Mouse (Mus musculus): ENCODE data around the gene Olfr118.
"Not testable (repeated sequence)": the region's sequence is repeated elsewhere in the genome, so short reads cannot be mapped to it uniquely, and the experiment has no call there.

Olfr118 gene

DNA sequence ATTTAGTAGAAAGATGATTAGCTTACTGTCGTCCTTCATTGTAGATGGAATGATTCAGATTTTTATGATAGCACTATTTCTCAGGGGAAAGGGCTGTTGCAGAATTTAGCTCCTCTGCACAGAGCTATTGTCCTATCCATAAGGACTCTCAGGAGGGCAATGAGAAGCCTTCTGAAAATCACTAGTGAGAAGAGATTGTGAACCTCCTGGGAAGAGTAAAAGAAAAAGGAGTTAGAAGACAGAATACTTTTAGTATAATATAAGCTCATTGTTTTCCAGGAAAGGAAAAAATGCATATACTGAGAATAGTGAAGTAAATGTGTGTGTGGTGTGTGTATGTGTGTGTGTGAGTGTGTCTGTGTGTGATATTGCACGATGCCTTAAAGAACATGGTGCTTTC lies at the start of gene Olfr118:
Olfr118 (plus strand) TSS at position 301 of the 400 bp plus-strand sequence.
- DNase-seq: no peak

DNA sequence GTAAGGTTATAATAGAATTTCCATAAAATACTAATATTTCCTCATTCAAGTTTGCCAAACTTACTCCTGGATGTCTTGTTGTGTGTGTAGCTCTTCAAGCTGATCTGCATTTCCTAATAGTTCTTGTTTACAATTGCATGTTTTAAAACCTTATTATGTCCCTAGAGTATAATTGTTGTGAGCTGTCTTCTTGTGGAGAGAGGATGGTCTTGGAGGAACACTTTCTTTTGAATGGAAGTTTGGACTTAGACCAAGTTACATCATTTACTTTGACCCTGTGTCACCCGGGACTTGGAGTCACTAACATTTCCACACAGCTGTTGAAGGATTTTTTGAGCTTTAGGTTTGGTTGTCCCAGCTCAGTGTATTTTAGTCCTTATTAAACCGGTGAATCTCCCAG lies 39.8 kb upstream of the Olfr118 start, which contains the start of the genes Olfr115 and Olfr116:
Olfr115 (minus strand) TSS at position 101 of the 400 bp plus-strand sequence.
Olfr116 (minus strand) TSS at position 191 of the 400 bp plus-strand sequence.
- no peak for DNase-seq

DNA sequence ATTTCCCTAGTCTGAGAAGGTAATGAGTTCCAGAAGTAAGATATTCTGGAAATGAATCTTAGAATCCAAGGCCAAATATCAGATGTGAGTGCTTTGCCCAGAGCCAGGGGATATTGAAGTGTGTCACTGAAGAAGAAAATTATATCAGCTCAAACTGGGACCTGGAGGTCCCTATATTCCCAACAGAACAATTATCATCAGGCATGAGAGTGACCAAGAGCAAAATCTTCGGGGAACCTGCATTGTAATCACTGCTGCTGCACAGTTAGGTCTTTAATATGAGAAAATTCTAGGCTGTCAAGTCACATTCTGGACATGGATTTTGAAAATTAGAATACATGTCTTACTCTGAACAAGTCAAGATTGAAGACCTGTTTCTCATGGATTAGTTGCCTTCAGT lies 3.1 kb upstream of the Olfr118 start, which contains the start of gene Olfr117:
Olfr117 (minus strand) TSS at position 101 of the 400 bp plus-strand sequence.
- no peak for DNase-seq

DNA sequence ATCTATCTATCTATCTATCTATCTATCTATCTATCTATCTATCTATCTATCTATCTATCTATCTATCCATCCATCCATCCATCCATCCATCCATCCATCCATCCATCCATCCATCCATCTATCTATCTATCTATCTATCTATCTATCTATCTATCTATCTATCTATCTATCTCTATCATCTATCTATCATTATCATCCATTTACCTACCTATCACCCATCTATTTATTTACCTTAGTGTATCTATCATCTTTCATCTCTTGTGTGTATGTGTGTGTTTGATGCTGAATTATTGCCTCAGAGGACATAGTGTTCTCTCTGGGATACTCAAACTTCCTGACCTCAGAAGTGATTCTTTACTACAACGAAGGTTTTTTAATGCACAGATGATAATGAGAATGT lies 29.5 kb downstream of the Olfr118 start, which contains the start of gene Olfr119:
Olfr119 (plus strand) TSS at position 301 of the 400 bp plus-strand sequence.
- not testable (repeated sequence) for DNase-seq

DNA sequence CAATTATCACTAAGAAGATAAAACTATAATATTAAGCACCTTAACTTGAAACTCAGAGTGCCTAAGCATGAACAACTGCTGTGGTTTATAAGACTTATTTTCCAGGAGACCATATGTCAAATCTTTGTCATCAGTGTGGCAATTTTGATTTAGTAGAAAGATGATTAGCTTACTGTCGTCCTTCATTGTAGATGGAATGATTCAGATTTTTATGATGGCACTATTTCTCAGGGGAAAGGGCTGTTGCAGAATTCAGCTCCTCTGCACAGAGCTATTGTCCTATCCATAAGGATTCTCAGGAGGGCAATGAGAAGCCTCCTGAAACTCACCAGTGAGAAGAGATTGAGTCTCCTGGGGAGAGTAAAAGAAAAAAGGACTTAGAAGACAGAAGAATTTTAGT lies 54.7 kb downstream of the Olfr118 start, which contains the start of gene Olfr120:
Olfr120 (plus strand) TSS at position 301 of the 400 bp plus-strand sequence.
- no peak for DNase-seq

All from cerebellum, postnatal 25 days (tissue).